Comparison of ENCODE assay signal across 9 mouse cellular contexts in the genomic region with DNA sequence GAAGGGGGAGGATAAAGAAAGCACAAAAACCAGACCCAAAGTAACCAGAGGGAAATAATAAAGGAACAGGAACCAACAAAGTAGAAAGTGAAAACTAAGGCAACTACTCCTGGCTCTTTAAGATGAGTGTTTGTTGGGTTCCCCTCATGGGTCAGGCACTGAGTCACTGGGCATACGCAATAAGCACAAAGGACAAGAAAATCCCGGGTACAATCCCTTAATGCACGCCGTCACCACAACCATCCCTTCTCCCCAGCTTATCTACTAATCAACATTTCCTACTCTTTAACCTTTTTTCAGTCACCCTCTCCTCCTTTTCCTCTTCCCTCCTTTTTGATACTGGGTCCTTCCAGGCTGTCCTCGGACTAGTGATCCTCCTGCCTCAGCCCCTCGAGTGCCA. TPM values are rescaled to one million over a fixed set of nuclear protein-coding genes. Genes with fewer than 3 reads are reported as not detected.
DNase-seq lines count a peak whose midpoint lies in the region; ATAC-seq lines count a peak whose summit lies in the region.
"Had no signal": no experiment of that assay in that cellular context is flagged by ENCODE, and none has a peak within 500 bp of the region (broad histone marks: within the 10 kb centered on the region; RNA-seq: fewer than 3 reads in every experiment).

No protein-coding gene starts in this region.

- H3K9me3 ChIP-seq in heart, embryonic 11.5 days (replicated peaks; ENCODE audit: control insufficient read depth, low read length): no peaks in the 10 kb centered on the region
- no peaks in the 10 kb centered on the region for H3K9me3 ChIP-seq in forebrain, embryonic 13.5 days (replicated peaks)
- no peaks in the 10 kb centered on the region for H3K9me3 ChIP-seq in liver, embryonic 15.5 days (replicated peaks)

- DNase-seq in heart, postnatal 36 days: no peak
- peak; percentile 36 for DNase-seq in CD4-positive helper T cell, adult 2 months (ENCODE audit: low read depth, low spot score)
- DNase-seq in thymus, postnatal 4 days: no peak
- DNase-seq in cerebellum, adult 8-10 months: no peak
- DNase-seq in layer of hippocampus, adult 9-11 months: no peak
- DNase-seq: gastrocnemius, postnatal 10 days had no signal

- H3K36me3 ChIP-seq in heart, embryonic 11.5 days (ENCODE audit: control insufficient read depth, insufficient read depth, low read length): peaks cover 7% of the 10 kb centered on the region
- H3K36me3 ChIP-seq in forebrain, embryonic 13.5 days (ENCODE audit: poor library complexity, severe bottlenecking): peaks cover 25% of the 10 kb centered on the region
- H3K36me3 ChIP-seq in liver, embryonic 15.5 days (replicated peaks): peaks cover 27% of the 10 kb centered on the region

- intact Hi-C loops in heart, postnatal 36 days (cut with DNase I): loop anchor here (10.0 kb wide), 2 partner anchors 410 to 470 kb away; a partner anchor contains a TSS

- H3K9ac ChIP-seq in heart, embryonic 11.5 days (ENCODE audit: low read depth, low read length): no peak overlapping the region
- H3K9ac ChIP-seq in forebrain, embryonic 13.5 days: peak overlapping the region; percentile 71; the same call in 1 of the 2 replicates
- H3K9ac ChIP-seq in liver, embryonic 15.5 days: 0 out of 2 replicates have a peak overlapping the region, but pooled peaks have one; percentile 72

- no peak overlapping the region for H3K27ac ChIP-seq in heart, embryonic 11.5 days (ENCODE audit: low read depth, low read length)
- H3K27ac ChIP-seq in forebrain, embryonic 13.5 days: no peak overlapping the region
- H3K27ac ChIP-seq in liver, embryonic 15.5 days (replicated peaks): 0 out of 2 replicates have a peak overlapping the region, but pooled peaks have one; percentile 24

- WGBS in heart, embryonic 11.5 days (ENCODE audit: insufficient replicate concordance): 81% methylated on average over 6 of the region's 6 CpGs
- WGBS in forebrain, embryonic 13.5 days: 84% methylated on average over 6 of the region's 6 CpGs
- WGBS in liver, embryonic 15.5 days (ENCODE audit: insufficient replicate concordance): 58% methylated on average over 6 of the region's 6 CpGs

- H3K4me3 ChIP-seq in heart, embryonic 11.5 days (ENCODE audit: low read depth, low read length): peak overlapping the region; percentile 75
- H3K4me3 ChIP-seq in forebrain, embryonic 13.5 days: peak overlapping the region; percentile 76; the same call in 1 of the 2 replicates
- peak overlapping the region; percentile 80 for H3K4me3 ChIP-seq in liver, embryonic 15.5 days (replicated peaks)

- no peak for ATAC-seq in heart, embryonic 11.5 days (replicated peaks; ENCODE audit: insufficient number of reproducible peaks, low FRiP score, low TSS enrichment)
- no peak for ATAC-seq in forebrain, embryonic 13.5 days
- ATAC-seq in liver, embryonic 15.5 days (ENCODE audit: insufficient read depth): no peak

- peak overlapping the region; percentile 75 for H3K4me2 ChIP-seq in heart, embryonic 11.5 days
- H3K4me2 ChIP-seq in forebrain, embryonic 13.5 days: peak overlapping the region; percentile 78
- peak overlapping the region; percentile 85 for H3K4me2 ChIP-seq in liver, embryonic 15.5 days

- no peaks in the 10 kb centered on the region for H3K27me3 ChIP-seq in heart, embryonic 11.5 days (ENCODE audit: control insufficient read depth, insufficient read depth, low read length)
- no peaks in the 10 kb centered on the region for H3K27me3 ChIP-seq in forebrain, embryonic 13.5 days
- no peaks in the 10 kb centered on the region for H3K27me3 ChIP-seq in liver, embryonic 15.5 days

- peaks cover 11% of the 10 kb centered on the region; the same call in 1 of the 2 replicates for H3K4me1 ChIP-seq in heart, embryonic 11.5 days (ENCODE audit: control insufficient read depth, insufficient read depth, low read length)
- peaks cover 28% of the 10 kb centered on the region for H3K4me1 ChIP-seq in forebrain, embryonic 13.5 days
- H3K4me1 ChIP-seq in liver, embryonic 15.5 days (replicated peaks): peaks cover 46% of the 10 kb centered on the region

RNA-seq across cellular contexts. Expression of a gene that starts 1.3 kb away (rescaled TPM):
- 52.2 and 55.3 TPM in 2 replicates for polyA plus RNA-seq in heart, embryonic 11.5 days (2014; fragmentation: Nextera tagmentation; extraction: Ambion mirVana)
- 10 to 100 TPM; 85.1 to 87.0 TPM for total RNA-seq in heart, postnatal 36 days (2021)
- polyA plus RNA-seq in forebrain, embryonic 13.5 days (2015; fragmentation: Nextera tagmentation; extraction: Ambion mirVana): 86.3 and 86.9 TPM in 2 replicates
- polyA plus RNA-seq in liver, embryonic 15.5 days (2015; fragmentation: Nextera tagmentation; extraction: Ambion mirVana): 25.9 and 26.0 TPM in 2 replicates

RNA-seq across cellular contexts. Expression of a gene that starts 2.1 kb away (rescaled TPM):
- 34.7 and 38.0 TPM in 2 replicates for polyA plus RNA-seq in heart, embryonic 11.5 days (2014; fragmentation: Nextera tagmentation; extraction: Ambion mirVana)
- total RNA-seq in heart, postnatal 36 days (2021): 10 to 100 TPM; 25.4 to 27.0 TPM
- polyA plus RNA-seq in forebrain, embryonic 13.5 days (2015; fragmentation: Nextera tagmentation; extraction: Ambion mirVana): 51.0 and 52.9 TPM in 2 replicates
- 29.4 and 33.3 TPM in 2 replicates for polyA plus RNA-seq in liver, embryonic 15.5 days (2015; fragmentation: Nextera tagmentation; extraction: Ambion mirVana)

RNA-seq across cellular contexts. Expression of a gene that starts 9.2 kb away (rescaled TPM):
- polyA plus RNA-seq in heart, embryonic 11.5 days (2014; fragmentation: Nextera tagmentation; extraction: Ambion mirVana): not detected in 2 replicates
- total RNA-seq in heart, postnatal 36 days (2021): not detected
- not detected in 2 replicates for polyA plus RNA-seq in forebrain, embryonic 13.5 days (2015; fragmentation: Nextera tagmentation; extraction: Ambion mirVana)
- polyA plus RNA-seq in liver, embryonic 15.5 days (2015; fragmentation: Nextera tagmentation; extraction: Ambion mirVana): not detected in 2 replicates
- total RNA-seq: gastrocnemius, postnatal 10 days had no signal

RNA-seq across cellular contexts. Expression of a gene that starts 23.4 kb away (rescaled TPM):
- 20.9 and 21.2 TPM in 2 replicates for polyA plus RNA-seq in heart, embryonic 11.5 days (2014; fragmentation: Nextera tagmentation; extraction: Ambion mirVana)
- 10 to 100 TPM; 14.6 to 16.3 TPM for total RNA-seq in heart, postnatal 36 days (2021)
- 23.0 and 23.7 TPM in 2 replicates for polyA plus RNA-seq in forebrain, embryonic 13.5 days (2015; fragmentation: Nextera tagmentation; extraction: Ambion mirVana)
- 12.2 and 12.4 TPM in 2 replicates for polyA plus RNA-seq in liver, embryonic 15.5 days (2015; fragmentation: Nextera tagmentation; extraction: Ambion mirVana)

RNA-seq across cellular contexts. Expression of a gene that starts 23.6 kb away (rescaled TPM):
- 2.4 and 2.5 TPM in 2 replicates for polyA plus RNA-seq in heart, embryonic 11.5 days (2014; fragmentation: Nextera tagmentation; extraction: Ambion mirVana)
- total RNA-seq in heart, postnatal 36 days (2021): 1 to 10 TPM; 1.8 to 1.9 TPM
- polyA plus RNA-seq in forebrain, embryonic 13.5 days (2015; fragmentation: Nextera tagmentation; extraction: Ambion mirVana): 1.7 and 2.0 TPM in 2 replicates
- 9.4 and 10.2 TPM in 2 replicates for polyA plus RNA-seq in liver, embryonic 15.5 days (2015; fragmentation: Nextera tagmentation; extraction: Ambion mirVana)
